Mouse (Mus musculus) ES-E14 (cell line): ENCODE results near the gene Hmgcs2.

ENCODE experiments used
- CHD2 ChIP-seq: IDR thresholded peaks from 2 replicates; pipeline ENCODE4 v1.6.1; 2014; ENCODE audit warnings: mild to moderate bottlenecking, low read depth, low read length, inconsistent platforms
- HCFC1 ChIP-seq: IDR thresholded peaks from 2 replicates; pipeline ENCODE4 v1.6.1; 2012; ENCODE audit warnings: low read length, inconsistent platforms, borderline replicate concordance; ENCODE audit not compliant: insufficient read depth
- ZC3H11A ChIP-seq: IDR thresholded peaks from 2 replicates; pipeline ENCODE4 v1.6.1; 2012; ENCODE audit warnings: low read depth, mild to moderate bottlenecking, inconsistent platforms, low read length, borderline replicate concordance
- ZNF384 ChIP-seq: IDR thresholded peaks from 2 replicates; pipeline ENCODE4 v1.6.1; 2012; ENCODE audit warnings: low read depth, low read length, inconsistent platforms

- no peak for TF ChIP-seq HCFC1
- no peak for TF ChIP-seq ZNF384
- TF ChIP-seq CHD2, result no peak
- TF ChIP-seq ZC3H11A, result no peak
These were observed 68.5 kb downstream of the Hmgcs2 start for GRCm38 (mm10) chr3:98348705-98349104.
